Mouse (Mus musculus): ENCODE measurements around the gene Cntnap2.
"Not testable (repeated sequence)": the region's sequence is repeated elsewhere in the genome, so short reads cannot be mapped to it uniquely, and the experiment has no call there.

The Cntnap2 gene

GRCm38 (mm10) chr6:47256227-47256887, 2197.2 kb downstream of the Cntnap2 start:
- no peak for DNase-seq

GRCm38 (mm10) chr6:47256918-47257506, 2197.9 kb downstream of the Cntnap2 start:
- DNase-seq: no peak

- no peak for DNase-seq
Measured at GRCm38 (mm10) chr6:47259626-47260114, 2200.5 kb downstream of the Cntnap2 start.

GRCm38 (mm10) chr6:47267236-47267635, 2208.1 kb downstream of the Cntnap2 start:
- no peak for DNase-seq

DNA sequence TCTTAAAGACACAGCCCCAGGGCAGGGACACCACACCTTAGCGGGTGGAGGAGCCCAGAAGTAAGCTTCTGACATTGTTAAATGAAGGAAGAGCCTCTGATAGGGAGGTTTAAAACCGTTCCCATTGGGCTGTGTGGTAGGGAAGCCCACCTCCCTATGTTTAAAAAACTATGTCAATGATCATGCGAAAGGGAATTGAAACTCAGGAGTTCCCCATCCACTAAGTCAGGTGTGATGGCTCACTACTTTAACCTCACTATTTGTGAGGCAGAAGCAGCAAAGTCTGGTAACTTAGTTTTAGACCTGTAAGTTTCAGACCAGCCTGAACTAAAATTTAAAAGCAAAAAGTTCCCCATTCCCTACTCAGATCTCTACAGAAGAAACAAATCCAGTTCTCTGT, 2210.3 kb downstream of the Cntnap2 start:
- DNase-seq: no peak

- no peak for DNase-seq
Measured at GRCm38 (mm10) chr6:47271576-47271975, 2212.4 kb downstream of the Cntnap2 start.

DNA sequence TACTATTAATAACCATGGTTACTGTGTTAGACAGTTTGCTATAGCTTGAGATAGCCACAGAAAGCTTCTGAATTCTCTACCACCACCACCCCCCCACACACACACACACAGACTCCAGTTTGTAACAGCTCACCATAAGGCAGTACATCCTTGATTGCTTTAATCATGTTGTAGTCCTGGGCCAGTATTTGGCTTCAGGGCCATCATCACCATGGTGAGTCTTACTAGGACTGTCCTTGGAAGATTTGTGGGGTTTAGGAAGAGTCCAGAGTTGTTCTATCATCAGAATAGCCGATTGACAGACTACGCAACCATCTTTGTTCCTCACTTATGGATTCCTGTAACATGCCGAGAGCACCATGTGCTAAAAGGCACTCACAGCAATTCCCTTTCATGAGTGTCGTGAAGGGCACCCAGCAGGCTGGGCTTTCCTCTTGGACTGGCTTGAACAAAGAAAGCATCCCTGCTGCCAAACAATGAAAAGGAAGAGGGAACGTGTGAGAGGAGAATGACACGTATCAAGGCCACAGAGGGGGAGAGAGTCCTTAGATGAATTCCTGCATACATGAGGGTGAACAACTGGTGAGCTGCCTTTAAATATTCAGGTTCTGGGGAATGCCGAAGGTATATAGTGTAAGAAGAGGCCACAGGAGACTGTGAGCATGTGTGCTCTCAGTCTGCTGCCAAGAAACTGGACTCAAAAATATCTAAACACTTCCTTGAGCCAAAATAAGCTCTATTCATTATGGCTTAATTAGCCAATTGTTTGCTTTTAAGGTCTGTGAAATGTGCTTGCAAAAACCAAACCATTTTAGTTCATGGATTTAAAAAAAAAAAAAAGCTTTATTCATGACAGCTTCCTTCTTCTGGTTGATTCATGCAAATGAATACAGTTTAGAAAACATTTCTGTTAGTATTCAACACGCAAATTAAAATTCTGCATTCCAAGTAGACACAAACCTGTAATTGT, 2213.7 kb downstream of the Cntnap2 start:
- no peak for DNase-seq

DNA sequence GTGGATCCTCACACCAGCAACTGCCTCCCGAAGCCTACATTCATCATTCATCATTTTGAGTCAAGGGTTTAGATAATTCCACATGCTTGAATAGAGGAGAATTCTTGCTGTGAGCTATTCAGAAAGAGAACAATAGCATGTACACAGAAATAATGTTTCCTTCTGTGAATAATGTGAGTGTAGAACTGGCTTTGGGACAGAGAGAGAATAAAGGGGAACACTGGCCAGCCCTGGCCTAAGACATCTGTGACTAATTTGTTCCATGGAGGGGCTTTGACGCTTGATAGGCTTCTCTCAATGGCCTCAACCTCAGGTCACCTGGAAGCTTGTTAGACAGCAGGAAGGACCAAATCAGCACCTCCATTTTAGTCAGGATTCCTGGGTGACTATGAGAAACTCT, 2215.9 kb downstream of the Cntnap2 start:
- DNase-seq: no peak

GRCm38 (mm10) chr6:47279183-47279582, 2220.0 kb downstream of the Cntnap2 start:
- no peak for DNase-seq

- no peak for DNase-seq
Measured at GRCm38 (mm10) chr6:47281584-47281983, 2222.4 kb downstream of the Cntnap2 start.

DNA sequence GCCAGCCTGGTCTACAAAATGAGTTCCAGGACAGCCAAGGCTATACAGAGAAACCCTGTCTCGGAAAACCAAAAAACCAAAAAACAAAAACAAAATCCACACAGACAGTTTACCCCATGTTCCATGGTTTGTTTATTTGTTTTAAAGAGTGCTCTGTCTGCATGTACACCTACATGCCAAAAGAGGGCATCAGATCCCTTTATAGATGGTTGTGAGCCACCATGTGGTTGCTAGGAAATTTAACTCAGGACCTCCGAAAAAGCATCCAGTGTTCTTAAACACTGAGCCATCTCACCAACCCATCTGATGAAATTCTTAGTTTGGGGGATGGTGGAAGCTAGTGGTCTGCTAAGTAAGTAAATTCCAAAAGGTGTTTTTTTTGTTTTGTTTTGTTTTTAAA, 2225.6 kb downstream of the Cntnap2 start:
- DNase-seq: no peak

DNA sequence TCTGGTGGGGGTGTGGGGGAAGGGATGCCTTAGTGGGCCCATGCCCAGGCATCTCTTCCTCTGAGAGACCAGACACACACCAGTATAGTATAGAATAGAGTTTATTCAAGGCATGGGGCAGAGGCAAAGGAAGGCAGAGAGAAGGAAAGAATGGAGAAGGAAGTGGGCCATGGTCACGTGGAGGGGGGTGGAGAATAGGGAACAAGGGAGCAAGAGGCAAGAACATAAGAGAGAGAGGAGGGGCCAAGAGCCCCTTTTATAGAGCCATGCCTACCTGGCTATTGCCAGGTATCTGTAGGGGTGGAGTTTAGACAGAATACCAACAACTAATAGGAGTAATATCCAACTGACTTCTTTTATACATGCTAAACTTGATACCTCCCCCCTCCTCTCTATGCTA, 2226.6 kb downstream of the Cntnap2 start:
- no peak for DNase-seq

DNA sequence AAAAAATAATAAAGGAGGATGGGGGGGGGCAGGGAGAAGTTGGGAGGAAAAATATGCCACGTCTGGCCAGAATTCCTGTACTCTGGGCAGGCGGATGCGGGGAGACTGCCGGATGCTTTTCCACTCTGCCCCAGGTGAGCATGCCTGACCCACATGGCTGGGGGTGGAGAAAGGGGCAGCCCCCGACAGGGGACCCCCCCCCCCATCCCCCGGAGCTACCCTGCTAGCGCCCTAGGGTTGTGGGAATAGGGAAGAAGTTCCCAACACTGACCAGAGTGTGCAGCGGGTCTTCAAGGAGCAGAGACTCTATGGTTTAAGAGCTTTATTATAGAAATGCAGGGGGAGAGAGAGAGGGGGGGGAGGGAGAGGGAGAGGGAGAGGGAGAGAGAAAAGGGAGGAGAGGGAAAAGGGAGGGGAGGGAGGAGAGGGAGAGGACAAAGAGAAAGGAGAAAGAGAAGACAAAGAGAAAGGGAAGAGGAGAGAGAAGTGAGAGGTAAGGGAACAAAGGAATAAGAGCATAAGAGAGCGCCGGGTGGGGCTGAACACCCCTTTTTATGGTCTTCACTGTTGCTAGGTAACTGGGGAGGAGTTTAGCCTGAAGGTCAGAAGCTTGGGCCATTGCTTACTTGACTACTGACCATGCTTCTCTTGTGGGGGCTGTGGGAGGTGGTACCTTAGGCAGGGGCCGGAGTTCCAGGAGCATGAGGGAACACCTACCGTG, 2227.2 kb downstream of the Cntnap2 start:
- not testable (repeated sequence) for DNase-seq

- DNase-seq: no peak
Measured at GRCm38 (mm10) chr6:47287722-47288121, 2228.6 kb downstream of the Cntnap2 start.

DNA sequence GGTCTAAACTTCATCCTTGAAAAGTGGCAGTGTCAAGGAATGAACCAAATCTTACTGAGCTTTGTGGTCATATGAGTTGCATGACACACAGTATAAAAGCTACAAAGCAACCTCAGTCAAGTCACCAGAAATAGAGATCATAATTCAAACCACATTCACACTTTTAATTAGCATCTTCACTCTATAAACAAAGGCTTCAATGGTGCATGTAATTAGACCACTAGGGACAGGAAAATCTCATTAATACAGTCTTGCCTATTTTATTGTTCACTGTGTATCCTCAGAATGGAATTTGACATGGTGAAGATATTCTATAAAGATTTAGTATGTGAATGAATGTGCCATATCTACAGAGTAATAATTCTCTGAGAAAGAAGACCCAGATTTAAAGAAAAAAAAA, 2232.8 kb downstream of the Cntnap2 start:
- no peak for DNase-seq

GRCm38 (mm10) chr6:47292437-47292836, 2233.3 kb downstream of the Cntnap2 start:
- DNase-seq: no peak

DNA sequence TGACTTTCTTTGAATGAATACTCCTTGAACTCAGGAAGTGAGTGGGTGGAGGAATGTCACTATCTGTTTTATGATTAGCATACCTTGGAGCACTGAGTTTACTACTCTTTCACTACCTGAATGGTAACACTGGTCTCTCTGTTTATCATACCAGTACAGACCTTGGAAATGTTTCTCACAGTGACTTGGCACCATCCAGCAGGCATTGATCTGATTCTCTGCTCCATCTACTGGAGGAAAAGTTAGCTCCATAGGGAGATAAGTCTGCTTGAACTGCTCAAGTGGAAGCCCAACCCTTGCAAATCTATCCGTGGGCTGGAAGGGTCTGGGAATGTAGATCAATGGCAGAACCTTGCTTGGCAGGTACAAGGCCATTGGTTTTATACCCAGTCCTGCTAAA, 2235.3 kb downstream of the Cntnap2 start:
- no peak for DNase-seq

DNA sequence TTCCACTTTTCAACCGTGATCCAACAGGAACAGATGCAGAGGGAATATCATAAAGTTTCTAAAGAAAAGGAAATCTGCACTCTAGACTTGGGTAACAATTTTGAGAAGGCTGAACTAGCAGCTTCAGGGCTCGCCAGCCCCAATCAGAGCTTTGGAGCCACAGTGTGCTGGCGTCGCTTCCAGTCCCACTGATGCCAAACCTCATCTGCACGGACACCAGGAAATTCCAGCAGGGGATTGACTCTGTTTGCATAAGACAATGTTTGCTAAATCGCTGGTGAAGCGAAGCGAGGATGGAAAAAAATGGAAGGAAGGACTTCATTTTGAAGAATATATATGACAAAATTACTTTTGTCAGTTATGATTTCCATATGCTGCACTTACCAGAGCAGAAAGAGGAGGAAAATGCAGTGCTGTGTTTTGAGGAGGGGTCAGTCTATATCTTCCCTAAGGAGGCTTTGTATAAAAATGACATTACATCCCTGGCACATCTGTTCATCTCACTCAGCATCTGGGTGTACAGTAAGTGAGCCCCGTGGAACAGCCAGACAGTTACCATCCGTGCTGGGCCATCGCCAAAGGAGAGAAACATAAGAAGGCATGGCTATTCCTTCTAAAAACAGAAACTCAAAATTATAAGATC, 2245.8 kb downstream of the Cntnap2 start:
- no peak for DNase-seq

GRCm38 (mm10) chr6:47306065-47306798, 2247.1 kb downstream of the Cntnap2 start:
- DNase-seq: no peak

- no peak for DNase-seq
Measured at GRCm38 (mm10) chr6:47306954-47307353, 2247.8 kb downstream of the Cntnap2 start.

Data from cerebellum, postnatal 36 days (tissue).